Mouse (Mus musculus): Measurements from ENCODE around the gene Cabp2.
"Not testable (repeated sequence)": the region's sequence is repeated elsewhere in the genome, so short reads cannot be mapped to it uniquely, and the experiment has no call there.

Cabp2 gene

DNA sequence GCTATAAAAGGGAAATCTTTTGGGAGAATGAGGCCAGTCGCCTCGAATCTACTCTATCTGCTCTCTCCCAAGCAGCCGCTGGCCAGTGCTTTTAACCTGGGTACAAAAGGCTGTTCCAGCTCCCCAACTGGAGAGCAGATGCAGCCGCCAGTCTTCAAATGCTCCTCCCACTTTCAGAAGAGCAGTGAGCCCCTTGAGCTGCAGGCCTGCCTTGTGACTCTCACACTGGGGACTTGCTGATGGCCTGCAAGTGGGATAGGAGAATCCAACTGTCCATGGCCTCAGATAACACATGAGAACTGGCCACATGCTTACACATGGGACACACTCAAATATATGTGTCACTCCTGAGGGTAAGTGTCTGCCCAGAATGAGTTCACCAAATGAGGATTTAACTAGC is 24.7 kb upstream of the Cabp2 start:
- DNase-seq = peak; percentile 19

DNA sequence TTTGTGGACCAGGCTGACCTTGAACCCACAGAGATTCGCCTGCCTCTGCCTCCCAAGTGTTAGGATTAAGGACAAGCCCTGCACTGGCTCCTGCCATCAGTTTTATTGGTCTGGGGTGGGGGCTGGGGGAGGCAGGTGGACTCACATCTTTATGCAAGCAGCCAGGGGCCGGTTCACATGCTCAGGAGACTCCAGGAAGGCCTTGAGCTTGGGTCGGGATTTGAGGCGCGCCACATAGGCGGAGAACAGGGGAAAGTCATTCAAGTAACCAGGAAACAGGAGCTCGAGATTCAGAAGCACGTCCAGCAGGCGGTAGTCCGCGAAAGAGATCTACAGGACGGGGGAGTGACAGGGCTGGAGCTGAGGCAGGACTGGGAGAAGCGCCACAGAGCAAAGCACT is 24.0 kb upstream of the Cabp2 start:
- DNase-seq = no peak

DNA sequence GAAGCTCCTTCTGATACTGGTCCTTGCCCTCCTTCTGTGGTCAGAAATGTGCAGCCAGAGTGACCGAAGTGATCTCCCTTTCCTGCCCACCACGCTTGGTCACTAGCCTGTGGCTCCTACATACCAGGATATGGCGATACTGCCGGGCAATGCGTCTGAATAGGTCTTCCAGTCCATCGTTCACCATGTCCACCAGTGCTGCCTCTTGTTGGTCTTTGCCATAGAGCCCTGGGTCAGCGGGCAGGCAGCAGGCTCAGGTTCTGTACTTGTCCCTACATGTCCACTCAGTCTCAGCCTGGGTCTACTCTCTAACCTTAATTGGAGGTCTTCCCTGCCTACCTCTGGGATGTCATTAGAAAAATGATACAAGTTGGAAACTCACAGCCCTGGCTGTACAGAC is 23.4 kb upstream of the Cabp2 start:
- DNase-seq = no peak

DNA sequence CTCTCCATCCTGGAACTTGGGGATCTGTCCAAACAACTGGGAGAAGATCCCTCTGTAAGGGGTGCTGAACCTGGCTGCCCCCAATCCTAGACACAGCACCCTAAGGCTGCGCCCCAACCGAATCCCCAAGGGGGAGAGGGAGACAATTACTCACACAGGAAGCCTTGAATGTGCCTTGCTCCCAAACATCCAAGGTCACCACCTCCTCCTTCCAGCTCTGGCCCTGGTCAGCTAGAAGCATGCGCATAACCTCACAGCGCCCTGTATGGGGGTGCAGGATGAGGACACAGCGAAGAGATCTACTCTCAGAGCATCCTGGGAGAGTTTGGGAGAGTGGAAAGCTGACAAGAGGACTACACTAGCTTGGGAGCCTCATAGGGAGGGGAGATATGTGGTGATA is 22.8 kb upstream of the Cabp2 start:
- no peak for DNase-seq

DNA sequence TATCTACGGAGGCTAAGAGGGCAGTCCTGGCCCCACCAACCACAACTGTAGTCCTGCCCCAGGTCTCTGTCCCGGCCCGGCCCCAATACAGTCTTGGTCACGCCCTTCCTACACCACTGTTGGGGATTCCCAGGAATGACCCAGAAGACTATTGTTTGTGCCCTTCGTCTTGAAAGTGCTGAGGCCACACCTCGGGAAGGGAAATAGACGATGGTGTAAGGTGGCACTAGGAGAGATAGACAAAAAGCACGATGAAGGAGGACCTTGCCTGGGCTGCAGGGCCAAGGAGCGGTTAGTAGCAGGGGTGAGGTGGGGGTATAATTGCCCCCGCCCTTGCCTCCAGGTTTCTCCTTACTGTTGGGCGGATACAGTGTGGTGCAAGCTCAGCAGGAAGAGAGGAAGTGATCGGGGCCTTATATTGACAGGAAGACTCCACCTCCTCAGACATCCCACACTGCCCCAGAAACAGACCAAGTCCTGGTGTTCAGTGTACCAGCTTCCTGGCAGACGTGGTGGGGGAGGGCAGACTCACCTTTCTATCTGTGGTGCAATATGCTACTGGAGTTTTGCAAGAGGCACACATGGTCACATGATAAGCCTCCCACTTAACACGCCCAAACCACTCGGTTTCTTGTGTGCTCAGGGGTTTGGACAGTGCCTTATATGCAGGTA is 22.2 kb upstream of the Cabp2 start, which contains the start of gene Gstp3:
TSS of gene Gstp3 (minus strand) at position 501 of the 672 bp plus-strand sequence.
- DNase-seq = no peak

DNA sequence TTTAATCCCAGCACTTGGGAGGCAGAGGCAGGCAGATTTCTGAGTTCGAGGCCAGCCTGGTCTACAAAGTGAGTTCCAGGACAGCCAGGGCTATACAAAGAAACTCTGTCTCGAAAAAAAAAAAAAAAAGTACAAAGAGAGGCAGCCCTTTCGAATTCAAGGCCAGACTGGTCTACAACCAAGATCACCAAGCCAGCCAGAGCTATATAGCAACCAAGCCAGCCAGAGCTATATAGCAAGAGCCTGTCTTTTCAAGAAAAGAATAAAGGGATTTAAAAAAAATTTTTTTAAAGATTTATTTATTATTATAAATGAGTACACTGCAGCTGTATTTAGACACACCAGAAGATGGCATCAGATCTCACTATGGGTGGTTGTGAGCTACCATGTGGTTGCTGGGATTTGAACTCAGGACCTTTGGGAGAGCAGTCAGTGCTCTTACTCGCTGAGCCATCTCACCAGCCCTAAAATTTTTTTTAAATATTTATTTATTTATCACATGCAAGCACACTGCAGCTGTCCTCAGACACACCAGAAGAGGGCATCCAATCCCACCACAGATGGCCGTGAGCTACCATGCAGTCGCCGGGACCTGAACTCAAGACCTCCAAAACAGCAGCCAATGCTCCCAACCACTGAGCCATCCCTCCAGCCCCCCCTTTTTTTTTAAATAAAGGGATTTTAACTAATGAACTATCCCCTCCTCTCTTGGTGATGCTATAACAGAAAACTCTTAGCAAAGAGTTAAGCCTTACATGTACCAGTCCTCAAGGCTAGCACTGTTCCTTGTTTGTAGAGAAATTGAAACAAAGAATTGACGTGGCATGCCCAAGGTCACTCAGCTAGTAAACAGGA is 21.1 kb upstream of the Cabp2 start:
- DNase-seq = not testable (repeated sequence)

DNA sequence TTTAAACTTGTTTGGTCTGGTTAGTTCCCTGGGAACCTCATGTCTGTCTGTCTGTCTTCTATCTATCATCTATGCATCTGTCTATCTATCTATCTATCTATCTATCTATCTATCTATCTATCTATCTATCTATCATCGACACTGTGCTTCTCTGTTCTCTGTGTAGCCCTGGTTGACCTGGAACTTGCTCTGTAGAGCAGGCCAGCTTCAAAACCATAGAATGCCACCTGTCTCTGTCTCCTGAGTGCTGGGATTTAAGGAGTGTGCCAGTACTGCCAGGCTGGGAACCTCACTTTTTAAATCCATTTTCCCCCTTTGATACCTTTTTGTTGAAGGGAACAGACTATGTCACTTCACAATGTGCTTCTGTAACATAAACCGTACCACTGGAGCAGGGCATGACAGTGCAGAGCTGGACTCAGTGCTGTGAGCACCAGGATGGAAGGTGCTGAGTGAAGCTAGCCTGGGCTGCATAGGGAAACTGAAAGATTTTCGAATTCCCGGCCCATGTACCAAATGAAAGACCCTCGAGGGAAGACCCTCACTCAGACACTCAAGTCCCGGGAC is 20.4 kb upstream of the Cabp2 start:
- no peak for DNase-seq

DNA sequence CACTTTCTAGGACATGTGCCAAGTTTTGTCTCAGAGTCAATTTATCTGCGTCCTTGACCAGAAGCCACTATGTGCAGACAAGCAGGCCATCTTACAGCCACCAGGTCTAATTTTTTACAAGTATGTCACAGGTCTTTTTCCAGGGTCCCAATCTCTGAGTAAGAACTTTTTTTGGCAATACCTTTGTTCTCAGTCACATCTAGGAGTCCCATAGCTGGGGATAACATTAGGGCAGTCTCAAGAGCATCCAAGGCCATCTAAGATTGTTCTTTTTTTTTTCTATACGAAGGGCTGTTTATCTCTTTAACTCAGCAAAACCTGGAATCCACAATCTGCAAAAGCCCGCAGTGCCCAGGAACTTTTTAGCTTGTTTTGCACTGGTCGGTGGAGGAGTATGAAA is 18.0 kb upstream of the Cabp2 start:
- not testable (repeated sequence) for DNase-seq

DNA sequence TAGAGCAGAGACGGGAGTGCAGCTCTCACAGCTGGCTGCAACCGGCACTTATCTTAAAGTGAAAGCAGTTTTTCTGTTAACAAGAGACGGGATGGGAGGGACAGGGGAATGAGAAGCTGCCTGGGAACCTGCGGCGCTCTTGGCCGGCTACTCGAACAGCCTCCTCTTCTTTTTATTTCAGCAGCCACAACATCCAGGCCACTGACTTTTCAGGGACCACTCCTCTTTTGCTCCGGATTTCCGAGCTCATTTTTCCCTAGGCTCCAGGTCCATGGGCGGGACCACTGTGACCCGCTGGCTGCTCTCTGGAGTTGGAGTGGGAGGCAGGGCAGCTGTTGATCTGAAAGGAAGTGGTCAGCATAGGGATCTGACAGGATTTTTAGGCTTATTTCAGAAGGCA is 16.9 kb upstream of the Cabp2 start:
- DNase-seq = not testable (repeated sequence)

DNA sequence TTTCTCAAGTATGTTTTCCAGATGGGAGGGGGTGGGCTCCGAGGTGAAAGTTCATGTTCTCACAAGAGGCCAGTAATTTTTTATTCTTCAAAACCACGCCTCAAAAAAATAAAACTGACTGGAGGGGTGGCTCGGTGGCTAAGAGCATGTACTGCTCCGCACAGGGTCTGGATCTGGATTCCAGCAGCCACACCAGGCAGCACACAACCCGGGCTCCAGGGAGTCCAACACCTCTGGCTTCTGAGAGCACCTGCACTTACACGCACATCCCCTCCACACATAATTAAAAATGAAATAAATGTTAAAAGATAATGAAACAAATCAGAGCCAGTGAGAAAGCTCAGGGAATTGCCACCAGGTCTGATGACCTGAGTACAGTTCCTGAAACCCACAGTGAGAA is 15.1 kb upstream of the Cabp2 start:
- no peak for DNase-seq

DNA sequence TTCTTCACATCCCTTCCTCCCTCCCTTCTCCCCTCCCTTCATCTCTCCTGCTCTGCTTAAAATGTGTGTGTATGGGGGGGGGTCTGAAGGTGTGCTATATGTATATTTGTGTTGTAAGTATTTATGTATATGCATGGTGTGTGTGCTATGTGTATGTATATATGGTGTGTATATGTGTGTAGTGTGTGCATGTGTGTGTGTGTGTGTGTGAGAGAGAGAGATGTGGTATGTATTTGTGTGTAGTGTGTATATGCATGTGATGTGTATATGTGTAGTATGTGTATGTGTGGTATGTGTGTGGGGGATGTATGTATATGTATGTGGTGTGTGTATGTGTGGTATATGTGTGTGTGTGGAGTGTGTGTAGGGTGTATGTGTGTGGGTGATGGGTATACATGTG is 14.5 kb upstream of the Cabp2 start:
- no peak for DNase-seq

DNA sequence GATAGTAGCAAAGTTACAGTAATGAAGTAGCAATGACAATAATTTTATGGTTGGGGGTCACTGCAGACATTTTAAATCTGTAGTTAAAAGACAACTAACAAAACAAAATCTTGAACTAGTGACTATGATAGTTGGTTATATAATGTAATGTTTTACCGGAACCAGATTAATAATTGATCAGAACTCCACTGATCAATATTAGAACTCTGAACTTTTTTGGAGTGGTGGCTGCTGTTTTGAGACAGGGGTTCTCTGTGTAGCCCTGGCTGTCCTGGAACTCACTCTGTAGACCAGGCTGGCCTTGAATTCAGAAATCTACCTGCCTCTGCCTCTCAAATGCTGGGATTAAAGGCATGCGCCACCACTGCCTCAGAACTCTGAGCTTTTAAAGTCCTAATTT is 13.1 kb upstream of the Cabp2 start:
- DNase-seq = not testable (repeated sequence)

DNA sequence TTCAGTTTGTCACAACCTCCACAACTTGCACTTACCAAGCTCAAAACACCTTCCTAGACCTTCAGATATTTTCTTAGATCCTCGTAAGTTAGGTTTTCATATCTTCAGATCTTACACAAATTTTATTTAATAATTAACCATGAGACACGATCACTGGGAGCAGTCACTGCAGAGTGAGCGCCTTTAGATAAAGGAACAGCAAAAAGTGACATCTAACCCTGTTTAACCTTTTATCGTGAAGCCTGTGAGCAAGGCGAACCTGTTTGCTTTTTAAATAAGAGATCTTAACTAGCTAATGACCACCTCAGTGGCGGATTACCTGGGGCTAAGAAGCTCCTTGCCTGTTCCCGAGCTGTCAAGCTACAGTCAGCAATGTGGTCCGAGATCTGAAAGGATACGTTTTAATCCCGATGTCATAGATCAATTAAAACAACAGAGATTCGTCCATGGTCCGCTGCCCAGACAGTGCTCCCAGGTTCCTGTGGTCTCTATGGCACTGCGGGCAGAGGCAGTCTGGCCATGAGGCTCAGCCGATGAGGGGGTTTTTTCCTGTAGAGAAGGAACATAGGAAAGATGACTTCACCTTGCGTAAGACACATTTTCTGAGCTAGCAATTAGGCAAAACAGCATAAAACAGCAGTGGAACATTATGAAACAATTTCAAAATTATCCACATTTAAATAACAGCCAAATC is 12.5 kb upstream of the Cabp2 start:
- DNase-seq = no peak

DNA sequence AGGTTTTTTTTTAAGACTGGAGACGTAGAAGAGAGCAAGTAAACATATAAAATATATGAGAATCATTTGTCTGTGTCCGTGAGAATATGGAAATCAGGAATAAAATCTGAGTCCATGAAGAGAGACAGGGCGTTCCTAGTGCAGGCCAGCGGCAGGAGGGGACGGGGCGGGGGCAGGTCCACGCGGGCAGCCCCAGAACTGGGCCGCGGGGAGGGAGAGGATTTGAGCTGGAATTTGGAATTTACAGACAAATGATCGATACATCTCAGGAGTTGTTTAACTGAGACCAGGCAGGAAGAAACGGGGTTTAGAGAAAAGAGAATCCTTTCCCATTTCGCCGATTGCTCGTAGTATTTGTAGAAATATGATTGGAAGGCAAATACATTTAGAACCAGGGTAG is 11.1 kb upstream of the Cabp2 start:
- no peak for DNase-seq

DNA sequence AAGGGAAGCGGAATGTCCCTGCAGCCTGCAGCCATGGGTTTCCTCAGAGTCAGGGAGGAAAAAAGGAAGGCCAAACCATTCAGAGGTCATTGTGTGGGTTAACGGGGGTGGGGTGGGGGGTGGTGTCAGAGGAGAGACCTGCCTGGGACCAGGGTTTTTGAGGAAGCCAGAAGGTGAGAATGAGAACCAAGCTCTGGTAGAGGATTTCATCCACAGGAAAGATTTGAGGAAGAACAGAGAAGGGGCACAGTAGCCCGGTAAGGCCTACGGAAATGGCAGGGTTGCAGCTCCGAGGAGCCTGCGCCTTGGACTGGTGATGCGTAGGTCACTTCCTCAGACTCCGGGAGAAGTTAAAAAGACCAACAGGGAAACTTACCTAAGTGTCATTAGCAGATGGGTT is 10.6 kb upstream of the Cabp2 start:
- DNase-seq = no peak

DNA sequence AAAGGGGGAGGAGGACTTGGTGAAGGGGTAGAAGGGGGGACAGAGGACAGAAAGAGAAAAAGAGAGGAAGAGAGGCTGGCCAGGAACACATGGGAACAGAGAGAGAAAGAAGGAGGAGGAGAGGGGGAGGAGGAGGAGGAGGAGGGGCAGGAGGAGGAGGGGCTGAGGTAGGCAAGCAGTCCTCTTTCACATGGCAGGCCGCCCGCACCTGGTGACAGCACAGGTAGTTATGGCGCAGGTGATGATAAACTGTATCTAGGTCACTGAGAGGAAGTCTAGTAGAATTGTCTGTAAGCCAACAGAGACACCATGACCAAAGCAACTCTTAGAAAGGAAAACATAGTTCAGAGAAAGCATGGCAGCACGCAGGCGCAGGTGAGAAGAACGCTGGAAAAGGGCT is 10.0 kb upstream of the Cabp2 start:
- DNase-seq = no peak

DNA sequence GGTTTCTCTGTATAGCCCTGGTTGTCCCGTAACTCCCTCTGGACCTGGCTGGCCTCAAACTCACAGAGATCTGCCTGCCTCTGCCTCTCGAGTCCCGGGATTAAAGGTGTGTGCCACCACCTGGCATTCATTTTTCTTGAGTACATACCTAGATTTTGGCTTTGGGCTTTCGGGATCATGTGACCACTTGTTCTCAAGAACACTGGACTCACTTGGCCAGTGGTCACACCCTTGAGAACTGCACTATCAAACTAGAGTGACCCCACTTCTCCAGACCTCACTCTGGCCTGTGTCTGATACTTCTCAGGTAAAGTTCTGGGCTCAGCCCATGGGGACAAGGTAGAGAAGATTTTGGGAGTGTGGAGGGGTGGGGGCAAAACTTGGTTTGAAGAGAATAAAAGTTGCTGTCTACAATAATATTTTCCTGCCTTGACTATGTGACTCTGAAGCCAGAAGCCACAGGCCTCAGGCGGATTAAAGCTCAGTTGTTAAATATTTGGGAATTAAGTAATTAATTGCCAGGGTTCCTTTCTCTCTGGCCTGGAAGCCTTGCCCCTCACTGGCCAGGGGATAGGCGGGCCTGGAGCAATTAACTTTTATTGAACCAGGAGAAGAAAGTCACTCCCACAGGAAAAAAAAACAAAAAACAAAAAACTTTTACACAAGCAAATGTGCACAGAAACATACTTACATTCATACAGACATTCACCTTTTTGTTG is 8.5 kb upstream of the Cabp2 start:
- no peak for DNase-seq

DNA sequence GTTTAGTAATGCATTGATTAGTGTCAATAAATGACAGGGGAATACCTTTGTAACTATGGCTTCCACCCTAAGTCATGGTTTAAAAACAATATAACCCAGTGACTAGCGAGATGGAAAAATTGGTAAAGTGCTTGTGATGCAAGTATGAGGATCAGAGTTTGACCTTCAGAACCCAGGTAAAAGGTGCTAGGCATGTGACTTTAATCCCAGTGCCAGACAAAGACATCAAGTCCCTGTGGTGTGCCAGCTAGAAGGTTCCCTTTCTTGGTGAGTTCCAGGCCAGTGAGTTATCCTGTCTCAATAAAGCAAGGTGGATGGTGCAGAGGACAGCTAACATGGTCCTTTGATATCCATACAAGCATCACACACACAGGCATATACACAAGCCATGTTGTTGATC is 5.8 kb upstream of the Cabp2 start:
- no peak for DNase-seq

DNA sequence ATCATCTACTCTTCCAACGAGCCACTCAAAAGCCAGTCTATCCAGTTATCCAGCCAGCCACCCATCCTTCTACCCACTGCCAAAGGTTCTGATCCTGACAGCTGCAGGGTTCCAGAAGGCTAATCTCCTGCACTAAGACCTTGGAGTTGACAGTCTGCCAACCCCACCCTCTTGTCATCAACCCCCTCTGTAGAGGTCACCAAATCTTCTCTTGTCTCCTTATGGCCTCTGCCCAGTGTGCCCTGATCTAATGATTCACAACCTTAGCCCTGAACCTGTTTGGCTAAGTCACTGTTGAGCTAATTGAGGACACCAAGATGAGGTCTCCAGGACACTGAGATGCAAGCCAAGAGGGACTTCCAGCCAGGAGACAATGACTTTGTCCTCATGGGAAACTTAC is 1.8 kb upstream of the Cabp2 start:
- DNase-seq = no peak

DNA sequence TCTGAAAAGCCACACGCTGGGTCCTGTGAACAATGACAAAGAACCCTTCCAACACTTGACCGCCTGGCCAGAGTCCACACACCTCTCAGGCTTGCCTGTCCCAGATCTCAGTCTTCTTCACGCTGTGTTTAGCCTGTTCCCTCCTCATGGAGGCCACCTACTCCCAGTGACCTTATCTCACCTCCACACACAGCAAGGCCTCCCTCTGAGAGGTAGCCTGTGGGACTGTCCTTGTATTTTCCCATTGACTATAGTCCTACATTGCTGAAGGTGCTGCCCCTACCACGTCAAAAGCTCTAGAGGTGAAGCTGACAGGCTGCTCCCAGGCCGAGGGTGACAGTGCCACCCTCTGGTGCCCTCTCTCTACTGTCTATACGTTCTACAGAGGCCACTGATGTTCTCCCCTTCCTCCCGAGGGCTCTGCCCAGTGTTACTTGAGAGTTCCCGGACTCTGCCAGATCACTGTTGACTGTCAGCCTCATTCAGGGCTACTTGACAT is 818 bp upstream of the Cabp2 start:
- no peak for DNase-seq

DNA sequence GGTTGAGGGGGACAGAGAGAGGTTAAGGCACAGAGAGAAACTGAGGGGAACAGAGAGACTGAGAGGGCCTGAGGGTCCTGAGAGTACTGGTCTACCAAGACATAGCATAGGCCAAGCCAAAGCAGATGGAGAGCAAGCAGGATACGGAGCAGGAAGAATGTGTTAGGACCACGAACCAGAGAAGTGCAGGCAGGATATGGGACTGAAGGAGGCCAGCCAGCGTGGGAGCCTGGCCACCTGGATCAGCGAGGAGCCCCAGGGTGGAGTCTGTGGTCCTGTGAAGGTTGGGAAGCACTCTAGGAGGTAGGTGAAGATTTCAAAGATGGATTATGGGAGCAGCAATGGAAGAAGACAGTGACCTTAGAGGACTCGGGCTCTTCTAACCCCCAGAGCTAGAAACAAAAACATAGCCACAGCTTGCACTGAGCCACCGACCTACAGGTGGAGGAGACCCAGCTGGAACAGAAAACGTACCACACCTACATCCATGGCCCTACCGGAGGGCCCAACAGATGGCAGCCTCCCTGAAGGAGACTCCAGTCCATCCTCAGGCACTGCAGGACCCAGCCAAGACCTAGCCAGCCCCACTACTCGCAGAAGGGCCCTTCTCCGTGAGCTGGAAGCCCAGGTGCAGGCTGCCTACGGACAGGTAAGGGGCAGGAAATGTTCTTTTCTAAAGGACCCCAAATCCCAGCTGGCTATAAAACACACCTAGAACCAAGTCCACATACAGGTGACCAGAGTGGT is 1.0 kb downstream of the Cabp2 start:
- no peak for DNase-seq

DNA sequence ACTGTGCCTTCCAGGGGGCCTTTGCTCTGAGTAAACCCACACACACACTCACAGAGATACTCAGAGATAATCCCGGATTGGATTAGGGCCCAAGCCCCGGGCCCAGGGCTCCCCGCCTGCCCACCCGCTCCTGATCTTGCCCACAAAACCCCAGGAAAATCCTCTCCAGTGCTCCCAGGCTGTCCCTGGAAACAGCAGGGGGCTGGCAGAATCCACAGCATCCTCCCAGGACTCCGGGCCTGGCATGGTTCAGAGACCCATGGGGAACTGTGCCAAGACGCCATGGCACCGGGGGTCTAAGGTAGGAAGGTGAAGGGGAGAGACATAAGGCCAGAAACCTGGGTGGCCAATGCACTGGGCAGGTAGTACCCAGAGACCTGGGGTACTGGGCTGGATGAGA is 1.9 kb downstream of the Cabp2 start:
- DNase-seq = peak; percentile 26
